Mouse (Mus musculus): ENCODE measurements around the gene Lcp1. TPM values are rescaled to one million over a fixed set of nuclear protein-coding genes. Genes with fewer than 3 reads are reported as not detected.
A peak's percentile ranks its signal among the peaks of the same experiment; 100 is the strongest.

Lcp1 gene
- total RNA-seq, 2 experiments from 2014 or later: 13.5 to 17.9 TPM

GRCm38 (mm10) chr14:75192858-75193257, 62.0 kb downstream of the Lcp1 start:
- no peak for DNase-seq
- intact Hi-C loops (cut with DNase I): no loop called here

- no peak for DNase-seq
- intact Hi-C loops (cut with DNase I): loop anchor here (5.0 kb wide), 1 partner anchor 527 kb away; no protein-coding TSS in a partner anchor
These were observed 64.6 kb downstream of the Lcp1 start for GRCm38 (mm10) chr14:75195530-75195929.

GRCm38 (mm10) chr14:75197027-75197426, 66.1 kb downstream of the Lcp1 start:
- DNase-seq: peak; percentile 26 to 70
- intact Hi-C loops (cut with DNase I): loop anchor here (2.0 to 5.0 kb wide), 2 partner anchors 136 to 525 kb away; no protein-coding TSS in a partner anchor

- intact Hi-C loops (cut with DNase I): loop anchor here (2.0 to 5.0 kb wide), 2 partner anchors 137 to 525 kb away; no protein-coding TSS in a partner anchor
- no peak for DNase-seq
These were observed 66.8 kb downstream of the Lcp1 start for GRCm38 (mm10) chr14:75197660-75198059.

- DNase-seq: no peak
- intact Hi-C loops (cut with DNase I): no loop called here
These were observed 74.6 kb downstream of the Lcp1 start for GRCm38 (mm10) chr14:75205363-75206051.

GRCm38 (mm10) chr14:75206307-75206706, 75.4 kb downstream of the Lcp1 start:
- intact Hi-C loops (cut with DNase I): no loop called here
- no peak for DNase-seq

GRCm38 (mm10) chr14:75208572-75209151, 77.8 kb downstream of the Lcp1 start:
- intact Hi-C loops (cut with DNase I): no loop called here
- DNase-seq: no peak

- intact Hi-C loops (cut with DNase I): no loop called here
These were observed 82.9 kb downstream of the Lcp1 start for GRCm38 (mm10) chr14:75213752-75214151.

GRCm38 (mm10) chr14:75218843-75219242, 87.9 kb downstream of the Lcp1 start:
- no peak for DNase-seq
- intact Hi-C loops (cut with DNase I): no loop called here

More at GRCm38 (mm10) chr14:75213752-75214151, 82.9 kb downstream of the Lcp1 start:
- no peak for DNase-seq

- no peak for DNase-seq
- intact Hi-C loops (cut with DNase I): no loop called here
These were observed 88.5 kb downstream of the Lcp1 start for GRCm38 (mm10) chr14:75219250-75219913.

- intact Hi-C loops (cut with DNase I): no loop called here
- no peak for DNase-seq
These were observed 91.5 kb downstream of the Lcp1 start for GRCm38 (mm10) chr14:75222386-75222785.

- DNase-seq: no peak
- intact Hi-C loops (cut with DNase I): no loop called here
These were observed 96.7 kb downstream of the Lcp1 start for GRCm38 (mm10) chr14:75227453-75228084.

GRCm38 (mm10) chr14:75229834-75230233, 98.9 kb downstream of the Lcp1 start:
- DNase-seq: peak in 1 of 2 experiments; percentile 12

GRCm38 (mm10) chr14:75233070-75233469, 102.2 kb downstream of the Lcp1 start:
- no peak for DNase-seq
- intact Hi-C loops (cut with DNase I): no loop called here

More at GRCm38 (mm10) chr14:75229834-75230233, 98.9 kb downstream of the Lcp1 start:
- intact Hi-C loops (cut with DNase I): no loop called here

GRCm38 (mm10) chr14:75235552-75235951, 104.7 kb downstream of the Lcp1 start:
- intact Hi-C loops (cut with DNase I): no loop called here

GRCm38 (mm10) chr14:75235955-75236635, 105.2 kb downstream of the Lcp1 start:
- intact Hi-C loops (cut with DNase I): no loop called here
- no peak for DNase-seq

More at GRCm38 (mm10) chr14:75235552-75235951, 104.7 kb downstream of the Lcp1 start:
- no peak for DNase-seq

GRCm38 (mm10) chr14:75236636-75237003, 105.7 kb downstream of the Lcp1 start:
- DNase-seq: no peak
- intact Hi-C loops (cut with DNase I): no loop called here

- intact Hi-C loops (cut with DNase I): no loop called here
- no peak for DNase-seq
These were observed 106.2 kb downstream of the Lcp1 start for GRCm38 (mm10) chr14:75237096-75237495.

GRCm38 (mm10) chr14:75238054-75238692, 107.3 kb downstream of the Lcp1 start:
- intact Hi-C loops (cut with DNase I): no loop called here
- no peak for DNase-seq

- DNase-seq: no peak
- intact Hi-C loops (cut with DNase I): no loop called here
These were observed 111.2 kb downstream of the Lcp1 start, which contains the start of gene Cpb2 for GRCm38 (mm10) chr14:75242087-75242486. Gene Cpb2, plus strand, starts transcription at chr14:75242287.
